Mouse (Mus musculus): ENCODE data around the gene Ccdc71. TPM values are rescaled to one million over a fixed set of nuclear protein-coding genes. Genes with fewer than 3 reads are reported as not detected.

Gene Ccdc71
- polyA plus RNA-seq, 1 experiment from 2014 or later, result 48.6 TPM

DNA sequence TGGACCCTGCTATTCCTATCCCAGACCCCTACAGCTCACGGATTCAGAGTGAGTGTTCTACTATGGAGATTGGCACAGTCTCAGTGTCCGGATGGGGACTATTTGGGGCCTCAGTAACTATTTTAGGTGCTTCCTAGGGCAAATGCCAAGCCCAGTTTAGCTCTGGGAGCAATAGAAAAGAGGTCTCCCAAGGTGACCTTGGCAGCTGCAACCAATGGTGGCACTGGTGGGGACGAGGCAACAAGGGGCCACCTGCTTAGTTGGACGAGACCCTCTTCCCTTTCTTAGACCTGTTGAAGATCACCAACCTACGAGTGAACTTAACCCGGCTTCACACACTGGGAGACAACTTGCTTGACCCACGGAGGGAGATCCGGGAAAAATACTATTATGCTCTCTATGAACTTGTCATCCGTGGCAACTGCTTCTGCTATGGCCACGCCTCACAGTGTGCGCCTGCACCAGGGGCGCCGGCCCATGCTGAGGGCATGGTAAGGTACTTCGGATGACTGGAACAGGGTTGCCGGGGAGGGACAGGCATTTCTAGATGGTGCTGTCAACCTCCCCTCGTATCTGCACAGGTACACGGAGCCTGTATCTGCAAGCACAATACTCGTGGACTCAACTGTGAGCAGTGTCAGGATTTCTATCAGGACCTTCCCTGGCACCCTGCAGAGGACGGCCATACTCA is 21.3 kb downstream of the Ccdc71 start:
- Histone ChIP-seq H3K9me3 (ENCODE audit: control insufficient read depth, low read length) (no peaks in the 10 kb centered on the region), H3K36me3 (ENCODE audit: control insufficient read depth, insufficient read depth, low read length) (peaks cover 14% of the 10 kb centered on the region), H3K9ac (ENCODE audit: low read depth, low read length) (no peak overlapping the region), H3K4me1 (replicated peaks; ENCODE audit: control insufficient read depth, insufficient read depth, low read length) (peaks cover 16% of the 10 kb centered on the region), H3K27ac (ENCODE audit: low read depth, low read length) (no peak overlapping the region), H3K4me3 (ENCODE audit: low read depth, low read length) (no peak overlapping the region), H3K4me2 (no peak overlapping the region), H3K27me3 (replicated peaks; ENCODE audit: control insufficient read depth, insufficient read depth, low read length) (no peaks in the 10 kb centered on the region)
- WGBS, result 88% methylated on average over 19 of the region's 19 CpGs
- ATAC-seq (replicated peaks; ENCODE audit: low FRiP score), result no peak
- no peak for DNase-seq (ENCODE audit: low spot score)

DNA sequence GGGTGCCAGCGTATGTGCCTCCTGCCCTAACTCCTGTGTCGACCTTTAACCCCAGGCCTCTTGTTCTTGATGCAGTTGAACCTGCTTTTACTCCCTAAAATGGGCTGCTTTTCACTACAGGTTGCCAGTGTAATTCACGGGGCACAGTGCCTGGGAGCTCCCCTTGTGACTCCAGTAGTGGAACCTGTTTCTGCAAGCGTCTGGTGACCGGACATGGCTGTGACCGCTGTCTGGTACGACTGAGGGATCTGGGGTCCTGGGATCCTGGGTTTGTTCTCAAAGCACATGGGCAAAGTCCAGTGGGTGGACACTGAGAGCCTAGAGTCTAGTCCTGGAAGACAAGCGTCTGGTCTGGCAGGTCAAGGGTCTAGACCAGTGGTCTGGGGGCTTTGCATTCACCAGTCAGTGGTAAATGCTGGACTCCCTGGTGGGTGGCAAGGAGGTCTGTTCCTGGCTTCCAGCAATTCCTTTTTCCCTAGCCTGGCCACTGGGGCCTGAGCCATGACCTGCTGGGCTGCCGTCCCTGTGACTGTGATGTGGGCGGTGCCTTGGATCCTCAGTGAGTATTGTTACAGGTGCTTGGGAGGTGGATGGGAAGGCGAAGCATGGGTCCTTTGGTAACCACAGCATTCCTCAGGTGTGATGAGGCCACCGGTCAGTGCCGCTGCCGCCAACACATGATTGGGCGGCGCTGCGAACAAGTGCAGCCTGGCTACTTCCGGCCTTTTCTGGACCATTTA is 22.9 kb downstream of the Ccdc71 start:
- Histone ChIP-seq H3K9me3 (ENCODE audit: control insufficient read depth, low read length) (no peaks in the 10 kb centered on the region), H3K4me2 (no peak overlapping the region), H3K9ac (ENCODE audit: low read depth, low read length) (no peak overlapping the region), H3K36me3 (ENCODE audit: control insufficient read depth, insufficient read depth, low read length) (peaks cover 22% of the 10 kb centered on the region), H3K4me3 (ENCODE audit: low read depth, low read length) (no peak overlapping the region), H3K4me1 (replicated peaks; ENCODE audit: control insufficient read depth, insufficient read depth, low read length) (peaks cover 16% of the 10 kb centered on the region), H3K27ac (ENCODE audit: low read depth, low read length) (no peak overlapping the region), H3K27me3 (replicated peaks; ENCODE audit: control insufficient read depth, insufficient read depth, low read length) (no peaks in the 10 kb centered on the region)
- ATAC-seq (replicated peaks; ENCODE audit: low FRiP score) (no peak), DNase-seq (ENCODE audit: low spot score) (no peak)
- 92% methylated on average over 18 of the region's 18 CpGs for WGBS

DNA sequence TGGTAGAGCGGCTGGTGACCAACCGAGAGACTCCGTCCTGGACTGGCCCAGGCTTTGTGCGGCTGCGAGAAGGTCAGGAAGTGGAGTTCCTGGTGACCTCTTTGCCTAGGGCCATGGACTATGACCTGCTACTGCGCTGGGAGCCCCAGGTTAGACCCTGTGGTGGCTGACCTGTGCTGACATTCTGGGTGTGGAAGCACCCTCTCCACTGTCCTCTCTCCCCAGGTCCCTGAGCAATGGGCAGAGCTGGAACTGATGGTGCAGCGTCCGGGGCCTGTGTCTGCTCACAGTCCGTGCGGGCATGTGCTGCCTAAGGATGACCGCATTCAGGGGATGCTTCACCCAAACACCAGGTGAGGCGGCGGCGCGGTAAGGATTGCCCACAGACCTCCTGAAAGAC is 23.7 kb downstream of the Ccdc71 start:
- Histone ChIP-seq H3K4me2 (no peak overlapping the region), H3K27ac (ENCODE audit: low read depth, low read length) (no peak overlapping the region), H3K36me3 (ENCODE audit: control insufficient read depth, insufficient read depth, low read length) (peaks cover 22% of the 10 kb centered on the region), H3K4me3 (ENCODE audit: low read depth, low read length) (no peak overlapping the region), H3K27me3 (replicated peaks; ENCODE audit: control insufficient read depth, insufficient read depth, low read length) (no peaks in the 10 kb centered on the region), H3K9ac (ENCODE audit: low read depth, low read length) (no peak overlapping the region), H3K4me1 (replicated peaks; ENCODE audit: control insufficient read depth, insufficient read depth, low read length) (peaks cover 10% of the 10 kb centered on the region), H3K9me3 (ENCODE audit: control insufficient read depth, low read length) (no peaks in the 10 kb centered on the region)
- DNase-seq (ENCODE audit: low spot score), result no peak
- 87% methylated on average over 15 of the region's 15 CpGs for WGBS
- no peak for ATAC-seq (replicated peaks; ENCODE audit: low FRiP score)

DNA sequence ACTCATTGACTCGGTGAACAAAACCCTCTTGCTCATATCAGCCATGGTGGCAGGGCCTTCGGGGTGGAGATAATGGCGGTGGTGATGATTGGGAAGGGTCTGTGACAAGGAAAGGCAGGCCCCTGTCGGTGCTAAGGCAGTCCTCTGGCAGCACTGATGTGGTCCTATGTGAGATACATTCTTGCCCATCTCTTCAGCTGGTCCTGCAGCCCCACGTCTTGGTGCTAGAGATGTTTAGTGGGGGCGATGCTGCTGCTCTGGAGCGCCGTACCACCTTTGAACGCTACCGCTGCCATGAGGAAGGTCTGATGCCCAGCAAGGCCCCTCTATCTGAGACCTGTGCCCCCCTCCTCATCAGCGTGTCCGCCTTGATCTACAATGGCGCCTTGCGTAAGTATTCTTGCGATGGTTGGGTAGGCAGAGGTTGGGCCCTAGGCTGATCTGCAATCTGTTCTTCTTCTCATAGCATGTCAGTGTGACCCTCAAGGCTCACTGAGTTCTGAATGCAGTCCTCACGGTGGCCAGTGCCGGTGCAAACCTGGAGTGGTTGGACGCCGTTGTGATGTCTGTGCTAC is 25.1 kb downstream of the Ccdc71 start:
- 88% methylated on average over 19 of the region's 19 CpGs for WGBS
- no peak overlapping the region for H3K4me2 ChIP-seq
- H3K27ac ChIP-seq (ENCODE audit: low read depth, low read length), result no peak overlapping the region
- peaks cover 8% of the 10 kb centered on the region; the same call in 1 of the 2 replicates for H3K4me1 ChIP-seq (replicated peaks; ENCODE audit: control insufficient read depth, insufficient read depth, low read length)
- no peak overlapping the region for H3K4me3 ChIP-seq (ENCODE audit: low read depth, low read length)
- ATAC-seq (replicated peaks; ENCODE audit: low FRiP score), result no peak
- H3K9me3 ChIP-seq (ENCODE audit: control insufficient read depth, low read length), result no peaks in the 10 kb centered on the region
- no peaks in the 10 kb centered on the region for H3K27me3 ChIP-seq (replicated peaks; ENCODE audit: control insufficient read depth, insufficient read depth, low read length)
- no peak overlapping the region for H3K9ac ChIP-seq (ENCODE audit: low read depth, low read length)
- no peak for DNase-seq (ENCODE audit: low spot score)
- peaks cover 22% of the 10 kb centered on the region for H3K36me3 ChIP-seq (ENCODE audit: control insufficient read depth, insufficient read depth, low read length)

DNA sequence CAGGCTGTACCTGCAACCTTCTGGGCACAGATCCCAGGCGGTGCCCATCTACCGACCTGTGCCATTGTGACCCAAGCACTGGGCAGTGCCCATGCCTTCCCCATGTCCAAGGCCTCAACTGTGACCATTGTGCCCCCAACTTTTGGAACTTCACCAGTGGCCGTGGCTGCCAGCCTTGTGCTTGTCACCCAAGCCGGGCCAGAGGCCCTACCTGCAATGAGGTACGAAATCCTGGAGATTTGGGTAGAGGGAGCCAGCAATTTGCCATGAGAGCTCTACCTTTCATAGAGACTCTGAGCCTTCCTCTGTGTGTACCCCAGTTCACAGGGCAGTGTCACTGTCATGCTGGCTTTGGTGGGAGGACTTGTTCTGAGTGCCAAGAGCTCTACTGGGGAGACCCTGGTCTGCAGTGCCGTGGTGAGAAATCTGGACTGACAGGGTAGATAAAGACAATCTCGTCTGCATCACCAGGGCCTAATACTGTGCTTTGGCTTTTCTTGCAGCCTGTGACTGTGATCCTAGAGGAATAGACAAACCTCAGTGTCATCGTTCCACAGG is 26.7 kb downstream of the Ccdc71 start:
- DNase-seq (ENCODE audit: low spot score) (no peak), ATAC-seq (replicated peaks; ENCODE audit: low FRiP score) (no peak)
- Histone ChIP-seq H3K27me3 (replicated peaks; ENCODE audit: control insufficient read depth, insufficient read depth, low read length) (no peaks in the 10 kb centered on the region), H3K36me3 (ENCODE audit: control insufficient read depth, insufficient read depth, low read length) (peaks cover 25% of the 10 kb centered on the region), H3K27ac (ENCODE audit: low read depth, low read length) (no peak overlapping the region), H3K4me2 (no peak overlapping the region), H3K4me1 (replicated peaks; ENCODE audit: control insufficient read depth, insufficient read depth, low read length) (peaks cover 12% of the 10 kb centered on the region), H3K4me3 (ENCODE audit: low read depth, low read length) (no peak overlapping the region), H3K9ac (ENCODE audit: low read depth, low read length) (no peak overlapping the region), H3K9me3 (ENCODE audit: control insufficient read depth, low read length) (no peaks in the 10 kb centered on the region)
- 85% methylated on average over 8 of the region's 8 CpGs for WGBS

DNA sequence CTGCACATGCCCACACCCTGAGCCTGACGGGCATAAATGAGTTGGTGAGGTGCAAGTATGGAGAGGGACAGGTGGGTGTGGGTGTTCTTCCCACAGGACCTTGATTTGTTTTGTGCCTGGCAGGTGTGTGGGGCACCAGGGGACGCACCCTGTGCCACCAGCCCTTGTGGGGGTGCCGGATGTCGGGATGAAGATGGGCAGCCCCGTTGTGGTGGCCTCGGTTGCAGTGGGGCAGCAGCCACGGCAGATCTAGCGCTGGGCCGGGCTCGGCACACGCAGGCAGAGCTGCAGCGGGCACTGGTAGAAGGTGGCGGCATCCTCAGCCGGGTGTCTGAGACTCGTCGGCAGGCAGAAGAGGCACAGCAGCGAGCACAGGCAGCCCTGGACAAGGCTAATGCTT is 28.1 kb downstream of the Ccdc71 start:
- Histone ChIP-seq H3K27me3 (replicated peaks; ENCODE audit: control insufficient read depth, insufficient read depth, low read length) (no peaks in the 10 kb centered on the region), H3K4me1 (replicated peaks; ENCODE audit: control insufficient read depth, insufficient read depth, low read length) (peaks cover 17% of the 10 kb centered on the region), H3K4me3 (ENCODE audit: low read depth, low read length) (no peak overlapping the region), H3K36me3 (ENCODE audit: control insufficient read depth, insufficient read depth, low read length) (peaks cover 31% of the 10 kb centered on the region), H3K27ac (ENCODE audit: low read depth, low read length) (no peak overlapping the region), H3K9me3 (ENCODE audit: control insufficient read depth, low read length) (no peaks in the 10 kb centered on the region), H3K9ac (ENCODE audit: low read depth, low read length) (no peak overlapping the region), H3K4me2 (no peak overlapping the region)
- ATAC-seq (replicated peaks; ENCODE audit: low FRiP score), result no peak
- DNase-seq (ENCODE audit: low spot score), result no peak
- 91% methylated on average over 17 of the region's 17 CpGs for WGBS

DNA sequence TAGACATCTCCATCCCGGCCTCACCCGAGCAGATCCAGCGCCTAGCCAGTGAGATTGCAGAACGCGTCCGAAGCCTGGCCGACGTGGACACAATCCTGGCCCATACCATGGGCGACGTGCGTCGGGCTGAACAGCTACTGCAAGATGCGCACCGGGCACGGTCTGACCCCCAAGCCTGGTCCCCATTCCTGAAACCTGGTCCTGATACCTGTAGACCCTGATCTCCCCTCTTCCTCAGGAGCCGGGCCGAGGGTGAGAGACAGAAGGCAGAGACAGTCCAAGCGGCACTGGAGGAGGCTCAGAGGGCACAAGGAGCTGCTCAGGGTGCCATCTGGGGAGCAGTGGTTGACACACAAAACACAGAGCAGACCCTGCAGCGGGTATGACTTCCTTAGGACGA is 28.9 kb downstream of the Ccdc71 start:
- ATAC-seq (replicated peaks; ENCODE audit: low FRiP score) (no peak), DNase-seq (ENCODE audit: low spot score) (no peak)
- no peak overlapping the region for H3K9ac ChIP-seq (ENCODE audit: low read depth, low read length)
- peaks cover 34% of the 10 kb centered on the region for H3K36me3 ChIP-seq (ENCODE audit: control insufficient read depth, insufficient read depth, low read length)
- H3K27ac ChIP-seq (ENCODE audit: low read depth, low read length), result no peak overlapping the region
- H3K4me1 ChIP-seq (replicated peaks; ENCODE audit: control insufficient read depth, insufficient read depth, low read length), result peaks cover 17% of the 10 kb centered on the region
- no peaks in the 10 kb centered on the region for H3K27me3 ChIP-seq (replicated peaks; ENCODE audit: control insufficient read depth, insufficient read depth, low read length)
- no peak overlapping the region for H3K4me2 ChIP-seq
- H3K9me3 ChIP-seq (ENCODE audit: control insufficient read depth, low read length), result no peaks in the 10 kb centered on the region
- no peak overlapping the region for H3K4me3 ChIP-seq (ENCODE audit: low read depth, low read length)
- WGBS, result 96% methylated on average over 20 of the region's 20 CpGs

DNA sequence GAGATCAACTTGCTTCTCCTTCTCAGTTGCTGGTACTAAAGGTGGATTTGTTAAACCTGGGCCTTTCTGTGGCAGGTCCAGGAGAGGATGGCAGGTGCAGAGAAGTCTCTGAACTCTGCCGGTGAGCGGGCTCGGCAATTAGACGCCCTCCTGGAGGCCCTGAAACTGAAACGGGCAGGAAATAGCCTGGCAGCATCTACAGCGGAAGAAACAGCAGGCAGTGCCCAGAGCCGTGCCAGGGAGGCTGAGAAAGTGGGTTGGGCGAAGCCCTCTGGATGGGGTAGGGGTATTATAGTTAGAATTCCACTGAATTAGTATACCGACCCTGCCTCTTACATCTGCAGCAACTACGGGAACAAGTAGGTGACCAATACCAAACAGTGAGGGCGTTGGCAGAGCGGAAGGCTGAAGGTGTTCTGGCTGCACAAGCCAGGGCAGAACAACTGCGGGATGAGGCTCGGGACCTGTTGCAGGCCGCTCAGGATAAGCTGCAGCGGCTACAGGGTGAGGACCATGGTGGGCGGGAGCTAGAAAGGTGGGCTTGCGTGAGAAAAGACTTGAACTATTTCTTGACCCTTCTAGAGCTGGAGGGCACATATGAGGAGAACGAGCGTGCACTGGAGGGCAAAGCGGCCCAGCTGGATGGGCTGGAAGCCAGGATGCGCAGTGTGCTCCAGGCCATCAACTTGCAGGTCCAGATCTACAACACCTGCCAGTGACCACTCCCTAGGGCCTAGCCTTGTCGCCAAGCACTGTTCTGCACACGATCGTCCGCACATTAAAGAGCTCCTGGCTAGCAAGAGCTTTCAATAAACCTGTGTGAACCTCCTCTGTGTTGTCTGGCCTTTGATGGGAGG is 29.6 kb downstream of the Ccdc71 start:
- Histone ChIP-seq H3K4me2 (peak overlapping the region; percentile 97), H3K27ac (ENCODE audit: low read depth, low read length) (peak overlapping the region; percentile 97), H3K9ac (ENCODE audit: low read depth, low read length) (peak overlapping the region; percentile 92; the same call in 1 of the 2 replicates), H3K36me3 (ENCODE audit: control insufficient read depth, insufficient read depth, low read length) (peaks cover 40% of the 10 kb centered on the region), H3K4me1 (replicated peaks; ENCODE audit: control insufficient read depth, insufficient read depth, low read length) (peaks cover 17% of the 10 kb centered on the region), H3K4me3 (ENCODE audit: low read depth, low read length) (peak overlapping the region; percentile 95), H3K27me3 (replicated peaks; ENCODE audit: control insufficient read depth, insufficient read depth, low read length) (no peaks in the 10 kb centered on the region), H3K9me3 (ENCODE audit: control insufficient read depth, low read length) (no peaks in the 10 kb centered on the region)
- ATAC-seq (replicated peaks; ENCODE audit: low FRiP score), result no peak
- no peak for DNase-seq (ENCODE audit: low spot score)
- WGBS, result 70% methylated on average over 26 of the region's 26 CpGs
